28 mouse cellular contexts compared by ENCODE assay signal in genomic region chr5:122306536-122306935, GRCm38 (mm10). TPM values are rescaled to one million over a fixed set of nuclear protein-coding genes. Genes with fewer than 3 reads are reported as not detected.
"Had no signal": no experiment of that assay in that cellular context is flagged by ENCODE, and none has a peak within 500 bp of the region (broad histone marks: within the 10 kb centered on the region; RNA-seq: fewer than 3 reads in every experiment).

No protein-coding gene starts in this region.

- H3K27ac ChIP-seq: embryonic facial prominence, embryonic 10.5 days; embryonic facial prominence, embryonic 12.5 days; embryonic facial prominence, embryonic 13.5 days; embryonic facial prominence, embryonic 15.5 days; forebrain, embryonic 10.5 days; forebrain, embryonic 12.5 days; forebrain, embryonic 13.5 days; forebrain, embryonic 15.5 days; heart, adult 2 months had no signal

- DNase-seq: cerebellum, adult 18-20 months; cerebellum, adult 2 months; cerebellum, adult 8-10 months; cerebellum, adult 9-10 months; cerebellum, adult 9-11 months; cerebellum, postnatal 10 days; cerebellum, postnatal 14 days; cerebellum, postnatal 25 days; cerebellum, postnatal 36 days; embryo, embryonic 11 days; forebrain, postnatal 0 days; gastrocnemius, postnatal 14 days; gastrocnemius, postnatal 25 days; gastrocnemius, postnatal 36 days; heart, adult 11 months; heart, adult 18-20 months; heart, adult 2 months had no signal

- H3K9ac ChIP-seq: embryonic facial prominence, embryonic 12.5 days; embryonic facial prominence, embryonic 13.5 days; embryonic facial prominence, embryonic 15.5 days; forebrain, embryonic 12.5 days; forebrain, embryonic 13.5 days; forebrain, embryonic 15.5 days; forebrain, postnatal 0 days had no signal

- H3K27me3 ChIP-seq: embryonic facial prominence, embryonic 12.5 days; embryonic facial prominence, embryonic 13.5 days; embryonic facial prominence, embryonic 15.5 days; forebrain, embryonic 12.5 days; forebrain, embryonic 13.5 days; forebrain, embryonic 15.5 days had no signal

- ATAC-seq: forebrain, embryonic 13.5 days; forebrain, embryonic 14.5 days; forebrain, embryonic 15.5 days; forebrain, embryonic 16.5 days; forebrain, postnatal 0 days had no signal

- H3K9me3 ChIP-seq: embryonic facial prominence, embryonic 10.5 days; embryonic facial prominence, embryonic 12.5 days; embryonic facial prominence, embryonic 13.5 days; embryonic facial prominence, embryonic 15.5 days; forebrain, embryonic 10.5 days; forebrain, embryonic 12.5 days; forebrain, embryonic 13.5 days; forebrain, embryonic 15.5 days had no signal

- H3K4me3 ChIP-seq: embryonic facial prominence, embryonic 10.5 days; embryonic facial prominence, embryonic 12.5 days; embryonic facial prominence, embryonic 13.5 days; embryonic facial prominence, embryonic 15.5 days; erythroblast, embryonic 14.5 days; forebrain, embryonic 10.5 days; forebrain, embryonic 12.5 days; forebrain, embryonic 13.5 days; forebrain, embryonic 15.5 days; heart, adult 2 months had no signal

- H3K4me2 ChIP-seq: embryonic facial prominence, embryonic 12.5 days; embryonic facial prominence, embryonic 13.5 days; embryonic facial prominence, embryonic 15.5 days; forebrain, embryonic 12.5 days; forebrain, embryonic 13.5 days; forebrain, embryonic 15.5 days had no signal

RNA-seq across cellular contexts. Expression of gene Rad9b, which starts 47.5 kb away (rescaled TPM):
- polyA plus RNA-seq: erythroblast, embryonic 14.5 days had no signal
